Mouse (Mus musculus) lung, postnatal 0 days (tissue): ENCODE results near the gene Ctse. TPM values are rescaled to one million over a fixed set of nuclear protein-coding genes. Genes with fewer than 3 reads are reported as not detected.
"Not testable (repeated sequence)": the region's sequence is repeated elsewhere in the genome, so short reads cannot be mapped to it uniquely, and the experiment has no call there.

Experiments
- ATAC-seq: fragments of 200-750 bp; cut with Nextera tagmentation; 2 replicates; pipeline ENCODE4 v1.8.0; 2017; ENCODE audit warnings: moderate library complexity
- DNase-seq: peaks from one replicate; pipeline ENCODE4 v3.0.0-alpha.2; 2016; ENCODE audit warnings: low spot score
- H3K27ac ChIP-seq: fragments of 300-500 bp; sonication (generic); 2 replicates; pipeline ENCODE4 v1.5.1; 2014; ENCODE audit warnings: antibody characterized with exemption, mild to moderate bottlenecking, low read length, mixed read lengths
- H3K27me3 ChIP-seq: fragments of 300-500 bp; sonication (generic); replicated peaks from 2 replicates; pipeline ENCODE4 v1.6.1; 2014; ENCODE audit warnings: low read length, mixed read lengths; ENCODE audit not compliant: insufficient read depth
- H3K36me3 ChIP-seq: fragments of 300-500 bp; sonication (generic); 2 replicates; pipeline ENCODE4 v1.6.1; 2014; ENCODE audit warnings: low read length, mixed read lengths; ENCODE audit not compliant: insufficient read depth
- H3K4me1 ChIP-seq: fragments of 300-500 bp; sonication (generic); 2 replicates; pipeline ENCODE4 v1.6.1; 2014; ENCODE audit warnings: antibody characterized with exemption, low read depth, low read length, mixed read lengths; ENCODE audit not compliant: insufficient read depth
- H3K4me2 ChIP-seq: fragments of 300-500 bp; sonication (generic); replicated peaks from 2 replicates; pipeline ENCODE4 v1.6.1; 2014; ENCODE audit warnings: low read depth, mild to moderate bottlenecking, low read length, moderate library complexity, mixed read lengths
- H3K4me3 ChIP-seq: fragments of 300-500 bp; sonication (generic); 2 replicates; pipeline ENCODE4 v1.5.1; 2014; ENCODE audit warnings: low read depth, low read length
- H3K9ac ChIP-seq: fragments of 300-500 bp; sonication (generic); replicated peaks from 2 replicates; pipeline ENCODE4 v1.6.1; 2014; ENCODE audit warnings: low read depth, mild to moderate bottlenecking
- H3K9me3 ChIP-seq: fragments of 300-500 bp; sonication (generic); 2 replicates; pipeline ENCODE4 v1.6.1; 2016; ENCODE audit warnings: low read length, mixed read lengths
- CTCF ChIP-seq: IDR thresholded peaks from 2 replicates; pipeline ENCODE4 v1.5.1; 2016; ENCODE audit warnings: antibody characterized with exemption, mild to moderate bottlenecking
- EP300 ChIP-seq: IDR thresholded peaks from 2 replicates; pipeline ENCODE4 v1.6.1; 2016; ENCODE audit warnings: antibody characterized with exemption, mild to moderate bottlenecking, control low read depth
- WGBS: fragments of 180-500 bp; shearing (Covaris S2); extraction: QIAGEN DNeasy Blood & Tissue Kit; methylation state at CpG from one replicate; pipeline ENCODE4 v1.1.7; 2014; 5-methylcytosine and 5-hydroxymethylcytosine counted together
- polyA plus RNA-seq: library from polyadenylated mRNA; unstranded; fragments of >200 nt; fragmentation: Nextera tagmentation; extraction: Ambion mirVana; gene quantifications from 2 replicates; pipeline ENCODE4 v1.2.1, GENCODE M21; 2015

Ctse gene
- polyA plus RNA-seq, 1 experiment from 2014 or later = 1.1 TPM

DNA sequence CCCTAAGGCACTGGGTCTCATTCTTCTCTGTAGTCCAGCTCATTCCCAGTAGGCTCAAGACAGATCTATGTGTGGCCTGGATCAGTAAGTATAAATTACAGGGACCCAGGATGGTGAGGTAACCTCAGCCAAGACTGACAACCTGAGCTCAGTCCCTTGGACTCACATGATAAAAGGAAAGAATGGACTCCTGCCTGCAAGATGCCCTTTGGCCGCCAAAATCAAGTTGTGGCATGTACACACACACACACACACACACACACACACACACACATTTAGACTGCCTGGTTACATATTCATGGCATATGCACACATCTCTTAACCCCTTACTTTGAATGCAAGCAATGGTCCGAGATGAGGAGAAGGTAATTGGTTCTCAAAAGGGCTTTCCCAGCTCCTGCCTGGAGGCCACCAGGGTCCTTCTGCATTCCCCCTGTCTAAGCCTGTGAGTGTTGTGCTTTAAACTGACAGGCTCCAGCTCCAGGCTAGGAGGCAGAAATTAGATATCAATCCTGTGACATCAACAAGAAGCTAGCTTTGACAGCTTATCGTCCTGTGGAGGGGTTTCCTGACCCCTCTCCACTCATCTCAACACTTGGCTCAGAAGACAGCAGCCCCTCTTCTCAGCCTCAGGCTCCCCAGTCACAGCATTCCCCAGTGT lies 13.8 kb upstream of the Ctse start:
- no peak overlapping the region for H3K9ac ChIP-seq
- TF ChIP-seq EP300 (no peak), CTCF (no peak)
- H3K27ac ChIP-seq = no peak overlapping the region
- 25% methylated on average over 3 of the region's 3 CpGs for WGBS
- no peaks in the 10 kb centered on the region for H3K27me3 ChIP-seq
- no peak overlapping the region for H3K4me2 ChIP-seq
- H3K9me3 ChIP-seq = no peaks in the 10 kb centered on the region
- no peak overlapping the region for H3K4me3 ChIP-seq
- no peaks in the 10 kb centered on the region for H3K36me3 ChIP-seq
- ATAC-seq (no peak), DNase-seq (no peak)
- no peaks in the 10 kb centered on the region for H3K4me1 ChIP-seq

GRCm38 (mm10) chr1:131626200-131626599 lies 11.9 kb upstream of the Ctse start:
- ATAC-seq = no peak
- Histone ChIP-seq H3K27me3 (no peaks in the 10 kb centered on the region), H3K36me3 (no peaks in the 10 kb centered on the region), H3K4me1 (no peaks in the 10 kb centered on the region), H3K9ac (no peak overlapping the region), H3K9me3 (no peaks in the 10 kb centered on the region), H3K4me2 (no peak overlapping the region), H3K4me3 (no peak overlapping the region), H3K27ac (no peak overlapping the region)
- no peak for DNase-seq
- TF ChIP-seq CTCF (no peak), EP300 (no peak)
- 88% methylated on average over 6 of the region's 6 CpGs for WGBS

DNA sequence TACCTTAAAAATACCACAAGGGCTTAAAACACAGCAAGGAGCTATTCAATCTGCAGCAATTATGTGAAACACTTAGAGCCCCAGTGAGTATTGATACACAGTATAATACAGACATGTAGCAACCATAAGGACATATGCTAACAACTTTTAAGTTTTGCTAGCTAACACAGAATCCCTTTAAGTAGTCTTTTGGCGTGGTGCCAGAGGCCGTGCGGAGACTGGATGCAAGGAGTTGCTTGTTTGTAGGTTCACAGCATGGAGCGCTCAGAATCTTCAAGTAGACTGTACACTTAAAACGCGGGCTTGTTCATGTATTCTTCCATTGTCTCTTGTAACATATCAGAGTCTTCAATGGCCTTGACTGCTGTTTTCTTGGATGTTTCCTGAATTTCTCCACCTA lies 5.9 kb upstream of the Ctse start:
- H3K4me2 ChIP-seq, H3K4me1 ChIP-seq, H3K27ac ChIP-seq, H3K36me3 ChIP-seq, DNase-seq, H3K4me3 ChIP-seq, H3K27me3 ChIP-seq, ATAC-seq, H3K9ac ChIP-seq, H3K9me3 ChIP-seq: not testable (repeated sequence)
- WGBS = 38% methylated on average over 6 of the region's 6 CpGs

GRCm38 (mm10) chr1:131634495-131634894 lies 3.6 kb upstream of the Ctse start:
- Histone ChIP-seq H3K4me2 (no peak overlapping the region), H3K27me3 (no peaks in the 10 kb centered on the region), H3K36me3 (no peaks in the 10 kb centered on the region), H3K4me1 (no peaks in the 10 kb centered on the region), H3K9ac (no peak overlapping the region), H3K9me3 (no peaks in the 10 kb centered on the region), H3K4me3 (no peak overlapping the region), H3K27ac (no peak overlapping the region)
- no peak for DNase-seq
- ATAC-seq = no peak
- TF ChIP-seq CTCF (no peak), EP300 (no peak)

DNA sequence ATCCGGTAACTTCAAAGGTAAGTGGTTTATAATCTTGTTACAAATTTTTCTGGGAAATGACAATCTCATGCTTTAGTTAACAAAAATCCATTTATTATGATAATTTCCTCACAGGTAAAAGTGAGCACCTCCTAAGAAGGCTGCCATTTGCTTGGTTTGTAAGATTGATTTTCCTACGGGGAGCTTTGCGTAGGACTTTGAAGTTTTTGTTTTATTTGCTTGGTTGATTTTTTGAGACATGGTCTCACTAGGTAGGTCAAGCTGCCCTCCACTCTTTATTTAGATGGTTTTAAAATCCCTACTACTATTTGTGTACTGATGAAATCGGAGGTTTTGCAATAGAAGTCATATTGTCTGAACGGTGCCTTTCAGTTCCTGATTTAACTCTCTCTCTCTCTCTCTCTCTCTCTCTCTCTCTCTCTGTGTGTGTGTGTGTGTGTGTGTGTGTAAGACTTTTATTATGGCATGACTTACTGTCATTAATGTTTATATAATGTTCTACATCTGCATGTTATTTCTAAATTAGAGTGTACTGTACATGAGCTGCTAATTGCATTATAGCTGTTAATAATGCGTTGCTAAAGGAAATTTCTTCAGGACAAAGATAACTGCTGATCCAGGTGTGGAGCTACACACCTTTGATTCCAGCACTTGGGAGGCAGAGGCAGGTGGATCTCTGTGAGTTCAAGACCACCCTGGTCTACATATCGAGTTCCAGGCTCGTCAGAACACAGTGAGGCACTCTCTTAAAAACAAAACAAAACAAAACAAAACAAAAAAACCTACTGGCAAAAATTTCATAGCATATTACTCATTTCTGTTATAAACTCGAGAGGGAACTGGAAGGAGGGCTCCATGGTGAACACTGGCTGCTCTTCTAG lies 675 bp downstream of the Ctse start:
- H3K4me3 ChIP-seq = no peak overlapping the region
- no peak overlapping the region for H3K9ac ChIP-seq
- TF ChIP-seq CTCF (no peak), EP300 (no peak)
- H3K4me2 ChIP-seq = no peak overlapping the region
- no peaks in the 10 kb centered on the region for H3K9me3 ChIP-seq
- 65% methylated on average over 9 of the region's 9 CpGs for WGBS
- no peak for ATAC-seq
- no peak overlapping the region for H3K27ac ChIP-seq
- H3K27me3 ChIP-seq = no peaks in the 10 kb centered on the region
- no peaks in the 10 kb centered on the region for H3K4me1 ChIP-seq
- no peaks in the 10 kb centered on the region for H3K36me3 ChIP-seq
- peak; percentile 28 for DNase-seq

DNA sequence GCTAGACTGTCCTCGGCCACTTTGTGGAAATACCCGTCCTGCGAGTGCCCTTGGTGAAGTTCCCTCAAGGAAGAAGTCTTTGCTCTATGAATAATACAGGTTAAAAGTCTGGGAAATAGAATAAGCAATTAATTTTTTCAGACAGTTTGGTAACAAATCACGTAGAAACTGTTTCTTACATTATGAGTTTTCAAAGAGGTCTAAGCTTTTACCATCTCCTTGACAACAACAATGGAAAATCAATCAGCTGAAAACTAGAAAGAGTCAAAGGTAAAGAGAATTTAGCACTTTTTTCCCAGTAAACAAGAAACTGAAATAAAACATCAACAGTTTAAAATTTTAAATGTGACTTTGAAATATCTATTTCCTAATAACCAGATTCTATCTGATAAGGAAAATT lies 2.0 kb downstream of the Ctse start:
- Histone ChIP-seq H3K4me1 (no peaks in the 10 kb centered on the region), H3K4me2 (no peak overlapping the region), H3K9me3 (no peaks in the 10 kb centered on the region), H3K27ac (no peak overlapping the region), H3K36me3 (no peaks in the 10 kb centered on the region), H3K4me3 (no peak overlapping the region), H3K9ac (no peak overlapping the region), H3K27me3 (no peaks in the 10 kb centered on the region)
- TF ChIP-seq EP300 = no peak
- no peak for DNase-seq
- WGBS = 66% methylated on average over 4 of the region's 4 CpGs
- no peak for ATAC-seq
